Mouse (Mus musculus) thymus, adult 2 months (tissue): ENCODE measurements at regions not wholly inside any gene's neighbourhood (a gene's known extent, or its start where the extent isn't known, plus 50 kb on each side); places are given as distances from the start of the nearest gene placed in this dataset.

ENCODE experiments used
- DNase-seq: peaks from one replicate; pipeline ENCODE4 v3.0.0; 2021
- H3K27ac ChIP-seq: fragments of 200-500 bp; 2 replicates; pipeline ENCODE4 v1.5.1; 2012; ENCODE audit warnings: low read length, control low read depth; ENCODE audit not compliant: control insufficient read depth, insufficient read depth
- H3K27me3 ChIP-seq: fragments of 200-500 bp; 2 replicates; pipeline ENCODE4 v1.6.1; 2012; ENCODE audit warnings: mild to moderate bottlenecking, low read length, moderate library complexity, mixed read lengths; ENCODE audit not compliant: control insufficient read depth, insufficient read depth
- H3K36me3 ChIP-seq: fragments of 200-500 bp; 2 replicates; pipeline ENCODE4 v1.6.1; 2012; ENCODE audit warnings: mild to moderate bottlenecking, low read length, moderate library complexity; ENCODE audit not compliant: control insufficient read depth, insufficient read depth
- H3K4me1 ChIP-seq: fragments of 200-500 bp; replicated peaks from 2 replicates; pipeline ENCODE4 v1.6.1; 2012; ENCODE audit warnings: low read length; ENCODE audit not compliant: control insufficient read depth, insufficient read depth
- H3K4me3 ChIP-seq: fragments of 200-500 bp; 2 replicates; pipeline ENCODE4 v1.5.1; 2012; ENCODE audit warnings: mild to moderate bottlenecking, low read length, control low read depth, moderate library complexity; ENCODE audit not compliant: control insufficient read depth, insufficient read depth
- CTCF ChIP-seq: fragments of 200-500 bp; IDR thresholded peaks from 2 replicates; pipeline ENCODE4 v1.5.1; 2012; ENCODE audit warnings: mild to moderate bottlenecking, control low read depth, low read length, moderate library complexity, borderline replicate concordance; ENCODE audit not compliant: control insufficient read depth, poor library complexity, insufficient read depth; ENCODE audit errors: extremely low read depth
- POLR2A ChIP-seq: fragments of 200-500 bp; IDR thresholded peaks from 2 replicates; pipeline ENCODE4 v1.6.1; 2012; ENCODE audit warnings: mild to moderate bottlenecking, low read length, control low read depth, moderate library complexity; ENCODE audit not compliant: control insufficient read depth, poor library complexity, insufficient read depth; ENCODE audit errors: extremely low read depth
- WGBS: fragments of 180-500 bp; shearing (Covaris S2); methylation state at CpG from one replicate; pipeline ENCODE4 v1.1.7; 2018; 5-methylcytosine and 5-hydroxymethylcytosine counted together

DNA sequence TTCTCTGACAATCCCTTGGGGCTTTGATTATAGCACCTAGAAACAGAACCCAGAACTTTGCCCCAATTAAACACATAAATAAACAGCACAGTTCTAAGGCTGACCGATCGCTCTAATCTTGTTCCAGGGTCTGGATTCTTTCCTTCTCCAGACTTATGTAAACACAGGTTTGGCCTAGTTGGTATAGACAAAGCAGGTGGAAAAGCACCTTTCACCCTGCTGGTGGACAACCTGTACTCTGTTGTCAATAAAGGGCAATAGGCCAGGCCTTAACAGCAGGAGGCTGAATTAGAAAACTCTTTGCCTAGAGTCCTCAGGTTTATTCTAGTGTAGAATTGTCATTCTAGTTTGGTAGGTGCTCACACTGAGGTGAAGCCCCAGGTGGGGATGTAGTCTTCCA, 69.2 kb upstream of the Ube2e2 start:
- WGBS = 97% methylated on average over 2 of the region's 2 CpGs
- no peak overlapping the region for H3K27ac ChIP-seq
- H3K27me3 ChIP-seq = no peaks in the 10 kb centered on the region
- H3K4me1 ChIP-seq = no peaks in the 10 kb centered on the region
- no peak for DNase-seq
- TF ChIP-seq POLR2A (no peak), CTCF (no peak)
- H3K4me3 ChIP-seq = no peak overlapping the region
- H3K36me3 ChIP-seq = no peaks in the 10 kb centered on the region
